Comparison of ENCODE assay signal across 16 mouse cellular contexts in the genomic region with DNA sequence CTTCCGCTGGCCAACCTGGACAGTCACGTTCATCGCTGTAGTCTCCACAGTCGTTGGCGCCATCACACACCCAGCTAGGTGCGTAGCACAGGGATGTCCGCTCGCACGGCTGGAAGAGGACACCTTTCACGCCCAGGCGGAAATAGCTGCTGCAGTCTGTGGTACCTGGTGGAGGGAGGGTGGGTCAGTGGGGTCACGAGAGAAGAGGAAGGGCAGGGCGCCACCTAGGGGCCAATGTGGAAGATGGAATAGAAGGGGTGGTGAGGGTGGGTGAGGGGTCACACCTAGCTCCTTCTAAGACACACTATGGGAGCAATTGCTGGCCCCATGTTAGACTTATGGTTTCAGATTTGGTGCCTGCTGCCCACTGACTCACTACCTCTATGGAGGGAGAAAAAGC. TPM values are rescaled to one million over a fixed set of nuclear protein-coding genes. Genes with fewer than 3 reads are reported as not detected.
DNase-seq lines count a peak whose midpoint lies in the region; ATAC-seq and TF ChIP-seq lines count a peak whose summit lies in the region.
"Had no signal": no experiment of that assay in that cellular context is flagged by ENCODE, and none has a peak within 500 bp of the region (broad histone marks: within the 10 kb centered on the region; RNA-seq: fewer than 3 reads in every experiment).

No protein-coding gene starts in this region.

- TF ChIP-seq RAD21 in MEL (IDR thresholded peaks at IDR 0.05; ENCODE audit: low read depth, low read length) = no peak

- H3K79me2 ChIP-seq in MEL (ENCODE audit: control insufficient read depth, insufficient read depth, low read length, poor library complexity) = no peaks in the 10 kb centered on the region

- no peaks in the 10 kb centered on the region for H3K27me3 ChIP-seq in hindbrain, embryonic 11.5 days (ENCODE audit: control insufficient read depth, insufficient read depth, low read length)
- H3K27me3 ChIP-seq in hindbrain, embryonic 13.5 days = no peaks in the 10 kb centered on the region
- no peaks in the 10 kb centered on the region for H3K27me3 ChIP-seq in lung, embryonic 14.5 days (ENCODE audit: insufficient read depth, low read length)
- no peaks in the 10 kb centered on the region for H3K27me3 ChIP-seq in MEL (ENCODE audit: control insufficient read depth in 1 of 2, insufficient read depth in 2 of 2, low read length in 2 of 2)
- no peaks in the 10 kb centered on the region for H3K27me3 ChIP-seq in embryonic facial prominence, embryonic 10.5 days (replicated peaks; ENCODE audit: low read depth, poor library complexity, severe bottlenecking)
- H3K27me3 ChIP-seq: embryonic facial prominence, embryonic 12.5 days; hindbrain, embryonic 15.5 days had no signal

- H3K4me1 ChIP-seq in hindbrain, embryonic 11.5 days (replicated peaks; ENCODE audit: control insufficient read depth, insufficient read depth, low read length) = no peaks in the 10 kb centered on the region
- H3K4me1 ChIP-seq in hindbrain, embryonic 13.5 days (replicated peaks) = no peaks in the 10 kb centered on the region
- H3K4me1 ChIP-seq in lung, embryonic 14.5 days (ENCODE audit: insufficient read depth) = no peaks in the 10 kb centered on the region
- no peaks in the 10 kb centered on the region for H3K4me1 ChIP-seq in MEL (ENCODE audit: control insufficient read depth in 1 of 2, insufficient read depth in 2 of 2, low read length in 2 of 2)
- H3K4me1 ChIP-seq in embryonic facial prominence, embryonic 10.5 days = no peaks in the 10 kb centered on the region
- H3K4me1 ChIP-seq: embryonic facial prominence, embryonic 12.5 days; hindbrain, embryonic 15.5 days had no signal

- peak; percentile 28 for DNase-seq in hindbrain, embryonic 11.5 days (ENCODE audit: low spot score)
- no peak for DNase-seq in lung, embryonic 14.5 days
- no peak for DNase-seq in lung, postnatal 4 days
- DNase-seq in MEL (ENCODE audit: low read depth, low spot score) = peak; percentile 25
- DNase-seq in naive thymus-derived CD4-positive, alpha-beta T cell, adult 2 months (ENCODE audit: low read depth) = peak; percentile 32
- DNase-seq in embryonic facial prominence, embryonic 10.5 days (ENCODE audit: low spot score) = no peak
- DNase-seq in c-Kit-positive CD71-positive TER-119-positive erythroid progenitor cells, embryonic 14.5 days (ENCODE audit: low spot score) = no peak
- DNase-seq: adrenal gland, postnatal 10 days; cerebellum, adult 18-20 months; heart, adult 18-20 months had no signal

- no peak for TF ChIP-seq POLR2A in MEL (IDR thresholded peaks at IDR 0.05; ENCODE audit: control insufficient read depth in 1 of 2, insufficient read depth in 1 of 2, low read depth in 1 of 2, low read length in 2 of 2, poor library complexity in 1 of 2)

- peaks cover 53% of the 10 kb centered on the region for H3K36me3 ChIP-seq in hindbrain, embryonic 11.5 days (ENCODE audit: control insufficient read depth, insufficient read depth, low read length)
- H3K36me3 ChIP-seq in hindbrain, embryonic 13.5 days = peaks cover 100% of the 10 kb centered on the region
- H3K36me3 ChIP-seq in lung, embryonic 14.5 days (ENCODE audit: insufficient read depth) = peaks cover 93% of the 10 kb centered on the region
- no peaks in the 10 kb centered on the region for H3K36me3 ChIP-seq in MEL (ENCODE audit: control insufficient read depth in 1 of 2, insufficient read depth in 2 of 2, low read length in 2 of 2)
- H3K36me3 ChIP-seq in embryonic facial prominence, embryonic 10.5 days (replicated peaks) = peaks cover 100% of the 10 kb centered on the region
- H3K36me3 ChIP-seq: G1E had no signal

- ATAC-seq in hindbrain, embryonic 11.5 days (ENCODE audit: low FRiP score) = no peak
- no peak for ATAC-seq in hindbrain, embryonic 13.5 days (ENCODE audit: low FRiP score)
- ATAC-seq in lung, embryonic 14.5 days (ENCODE audit: insufficient read depth) = no peak
- ATAC-seq: midbrain, embryonic 16.5 days had no signal

- TF ChIP-seq CTCF in lung, embryonic 14.5 days (IDR thresholded peaks at IDR 0.05; ENCODE audit: low read depth) = peak; percentile 40
- peak; percentile 40 to 79 (median 60) for TF ChIP-seq CTCF in MEL (IDR thresholded peaks at IDR 0.05 in 2 of 3, conservative IDR thresholded peaks at IDR 0.05 in 1 of 3; ENCODE audit: control insufficient read depth in 1 of 3, insufficient read depth in 1 of 3, low read depth in 2 of 3, low read length in 3 of 3, poor library complexity in 1 of 3, severe bottlenecking in 1 of 3)

- H3K4me3 ChIP-seq in hindbrain, embryonic 11.5 days (ENCODE audit: low read depth, low read length) = no peak overlapping the region
- H3K4me3 ChIP-seq in hindbrain, embryonic 13.5 days = no peak overlapping the region
- no peak overlapping the region for H3K4me3 ChIP-seq in lung, embryonic 14.5 days (ENCODE audit: low read depth, low read length)
- H3K4me3 ChIP-seq in MEL (ENCODE audit: control insufficient read depth in 1 of 2, insufficient read depth in 1 of 2, low read depth in 2 of 2, low read length in 2 of 2) = no peak overlapping the region
- no peak overlapping the region for H3K4me3 ChIP-seq in embryonic facial prominence, embryonic 10.5 days
- H3K4me3 ChIP-seq: embryonic facial prominence, embryonic 12.5 days; hindbrain, embryonic 15.5 days had no signal

- no peak for TF ChIP-seq EP300 in MEL (IDR thresholded peaks at IDR 0.05; ENCODE audit: low read depth in 1 of 2, low read length in 2 of 2)

- H3K27ac ChIP-seq in hindbrain, embryonic 11.5 days (ENCODE audit: low read depth, low read length) = no peak overlapping the region
- H3K27ac ChIP-seq in hindbrain, embryonic 13.5 days = no peak overlapping the region
- no peak overlapping the region for H3K27ac ChIP-seq in lung, embryonic 14.5 days (ENCODE audit: low read depth)
- H3K27ac ChIP-seq in MEL (ENCODE audit: control insufficient read depth, low read depth, low read length) = no peak overlapping the region
- H3K27ac ChIP-seq in embryonic facial prominence, embryonic 10.5 days (replicated peaks) = no peak overlapping the region
- H3K27ac ChIP-seq: embryonic facial prominence, embryonic 12.5 days; hindbrain, embryonic 15.5 days had no signal

- WGBS in hindbrain, embryonic 11.5 days = 91% methylated on average over 13 of the region's 13 CpGs
- WGBS in hindbrain, embryonic 13.5 days = 93% methylated on average over 13 of the region's 13 CpGs
- WGBS in lung, embryonic 14.5 days = 87% methylated on average over 13 of the region's 13 CpGs
- WGBS in embryonic facial prominence, embryonic 10.5 days = 90% methylated on average over 13 of the region's 13 CpGs

- no peak overlapping the region for H3K4me2 ChIP-seq in hindbrain, embryonic 11.5 days (replicated peaks; ENCODE audit: low read depth, low read length)
- H3K4me2 ChIP-seq in hindbrain, embryonic 13.5 days = no peak overlapping the region
- H3K4me2 ChIP-seq in lung, embryonic 14.5 days = no peak overlapping the region
- H3K4me2 ChIP-seq: embryonic facial prominence, embryonic 12.5 days; hindbrain, embryonic 15.5 days had no signal

- H3K9me3 ChIP-seq in hindbrain, embryonic 11.5 days (ENCODE audit: control insufficient read depth, low read length) = no peaks in the 10 kb centered on the region
- no peaks in the 10 kb centered on the region for H3K9me3 ChIP-seq in hindbrain, embryonic 13.5 days
- no peaks in the 10 kb centered on the region for H3K9me3 ChIP-seq in lung, embryonic 14.5 days (ENCODE audit: low read depth, low read length)
- H3K9me3 ChIP-seq in MEL (replicated peaks; ENCODE audit: insufficient read depth, low read length) = no peaks in the 10 kb centered on the region
- no peaks in the 10 kb centered on the region for H3K9me3 ChIP-seq in embryonic facial prominence, embryonic 10.5 days
- H3K9me3 ChIP-seq: embryonic facial prominence, embryonic 12.5 days; G1E; hindbrain, embryonic 15.5 days had no signal

- no peak overlapping the region for H3K9ac ChIP-seq in hindbrain, embryonic 11.5 days (ENCODE audit: low read depth, low read length)
- H3K9ac ChIP-seq in hindbrain, embryonic 13.5 days = no peak overlapping the region
- no peak overlapping the region for H3K9ac ChIP-seq in lung, embryonic 14.5 days
- H3K9ac ChIP-seq in MEL (ENCODE audit: control insufficient read depth, low read depth, low read length, poor library complexity, severe bottlenecking) = no peak overlapping the region
- H3K9ac ChIP-seq: embryonic facial prominence, embryonic 12.5 days; hindbrain, embryonic 15.5 days had no signal

RNA-seq across cellular contexts. Expression of gene Nxph4, which starts 23.0 kb away (rescaled TPM):
- 54.5 and 59.8 TPM in 2 replicates for polyA plus RNA-seq in hindbrain, embryonic 11.5 days (2014; fragmentation: Nextera tagmentation; extraction: Ambion mirVana)
- polyA plus RNA-seq in hindbrain, embryonic 13.5 days (2015; fragmentation: Nextera tagmentation; extraction: Ambion mirVana) = 139 and 176 TPM in 2 replicates
- 0.14 and 0.22 TPM in 2 replicates for polyA plus RNA-seq in lung, embryonic 14.5 days (2014; fragmentation: Nextera tagmentation; extraction: Ambion mirVana)
- total RNA-seq in MEL (2012; rRNA removed) = not detected in 2 replicates
- under 1 TPM in 1 of 2 experiments, not detected in 1; 0.24 TPM for polyA plus RNA-seq in MEL (2012; ENCODE audit: insufficient read depth in 1 of 2, insufficient read length in 2 of 2, low read depth in 1 of 2, low replicate concordance in 2 of 2, missing spikeins in 1 of 2)
- 5.2 and 9.7 TPM in 2 replicates for polyA plus RNA-seq in embryonic facial prominence, embryonic 10.5 days (2016; fragmentation: Nextera tagmentation; extraction: Ambion mirVana)
- polyA plus RNA-seq: spleen, adult 2 months had no signal

RNA-seq across cellular contexts. Expression of gene Shmt2, which starts 35.2 kb away (rescaled TPM):
- 70.3 and 70.4 TPM in 2 replicates for polyA plus RNA-seq in hindbrain, embryonic 11.5 days (2014; fragmentation: Nextera tagmentation; extraction: Ambion mirVana)
- polyA plus RNA-seq in hindbrain, embryonic 13.5 days (2015; fragmentation: Nextera tagmentation; extraction: Ambion mirVana) = 52.7 and 57.5 TPM in 2 replicates
- 99.6 and 101 TPM in 2 replicates for polyA plus RNA-seq in lung, embryonic 14.5 days (2014; fragmentation: Nextera tagmentation; extraction: Ambion mirVana)
- total RNA-seq in MEL (2012; rRNA removed) = 242 and 383 TPM in 2 replicates
- polyA plus RNA-seq in MEL (2012; ENCODE audit: insufficient read depth in 1 of 2, insufficient read length in 2 of 2, low read depth in 1 of 2, low replicate concordance in 2 of 2, missing spikeins in 1 of 2) = 100 to 1,000 TPM; 263 to 582 TPM
- 110 and 129 TPM in 2 replicates for polyA plus RNA-seq in embryonic facial prominence, embryonic 10.5 days (2016; fragmentation: Nextera tagmentation; extraction: Ambion mirVana)

RNA-seq across cellular contexts. Expression of gene Ndufa4l2, which starts 42.6 kb away (rescaled TPM):
- polyA plus RNA-seq in hindbrain, embryonic 11.5 days (2014; fragmentation: Nextera tagmentation; extraction: Ambion mirVana) = 6.5 and 7.0 TPM in 2 replicates
- polyA plus RNA-seq in hindbrain, embryonic 13.5 days (2015; fragmentation: Nextera tagmentation; extraction: Ambion mirVana) = 13.4 and 15.5 TPM in 2 replicates
- 36.4 and 44.9 TPM in 2 replicates for polyA plus RNA-seq in lung, embryonic 14.5 days (2014; fragmentation: Nextera tagmentation; extraction: Ambion mirVana)
- 21.8 and 28.6 TPM in 2 replicates for total RNA-seq in MEL (2012; rRNA removed)
- polyA plus RNA-seq in MEL (2012; ENCODE audit: insufficient read depth in 1 of 2, insufficient read length in 2 of 2, low read depth in 1 of 2, low replicate concordance in 2 of 2, missing spikeins in 1 of 2) = 10 to 100 TPM in 1 of 2 experiments, not detected in 1; 26.6 TPM
- 2.2 and 4.5 TPM in 2 replicates for polyA plus RNA-seq in embryonic facial prominence, embryonic 10.5 days (2016; fragmentation: Nextera tagmentation; extraction: Ambion mirVana)

RNA-seq across cellular contexts. Expression of gene Stac3, which starts 55.9 kb away (rescaled TPM):
- 0.36 and 0.43 TPM in 2 replicates for polyA plus RNA-seq in hindbrain, embryonic 11.5 days (2014; fragmentation: Nextera tagmentation; extraction: Ambion mirVana)
- polyA plus RNA-seq in hindbrain, embryonic 13.5 days (2015; fragmentation: Nextera tagmentation; extraction: Ambion mirVana) = 2.5 TPM in 2 replicates
- 0.12 TPM in 1 of 2 replicates, not detected in the other for polyA plus RNA-seq in lung, embryonic 14.5 days (2014; fragmentation: Nextera tagmentation; extraction: Ambion mirVana)
- not detected in 2 replicates for total RNA-seq in MEL (2012; rRNA removed)
- polyA plus RNA-seq in MEL (2012; ENCODE audit: insufficient read depth in 1 of 2, insufficient read length in 2 of 2, low read depth in 1 of 2, low replicate concordance in 2 of 2, missing spikeins in 1 of 2) = under 1 TPM in 1 of 2 experiments, not detected in 1; 0.25 TPM
- polyA plus RNA-seq in embryonic facial prominence, embryonic 10.5 days (2016; fragmentation: Nextera tagmentation; extraction: Ambion mirVana) = 0.57 and 0.58 TPM in 2 replicates

Comparison
In these comparisons a context has a peak if more than half of its experiments do, and no peak if none do; other contexts are left out.
1. DNase-seq: peak in hindbrain, embryonic 11.5 days (single experiment), MEL (single experiment) and naive thymus-derived CD4-positive, alpha-beta T cell, adult 2 months (single experiment); none in lung, embryonic 14.5 days (single experiment), lung, postnatal 4 days (0 of 2), embryonic facial prominence, embryonic 10.5 days (single experiment) and c-Kit-positive CD71-positive TER-119-positive erythroid progenitor cells, embryonic 14.5 days (single experiment).